Mouse (Mus musculus): Measurements from ENCODE around the gene Pbx3. TPM values are rescaled to one million over a fixed set of nuclear protein-coding genes. Genes with fewer than 3 reads are reported as not detected.
A peak's percentile ranks its signal among the peaks of the same experiment; 100 is the strongest.

Pbx3 gene
- polyA plus RNA-seq (2017; shearing (Covaris generic)), result 1 to 10 TPM in 1 of 2 experiments, under 1 TPM in 1; 0.43 to 1.5 TPM

DNA sequence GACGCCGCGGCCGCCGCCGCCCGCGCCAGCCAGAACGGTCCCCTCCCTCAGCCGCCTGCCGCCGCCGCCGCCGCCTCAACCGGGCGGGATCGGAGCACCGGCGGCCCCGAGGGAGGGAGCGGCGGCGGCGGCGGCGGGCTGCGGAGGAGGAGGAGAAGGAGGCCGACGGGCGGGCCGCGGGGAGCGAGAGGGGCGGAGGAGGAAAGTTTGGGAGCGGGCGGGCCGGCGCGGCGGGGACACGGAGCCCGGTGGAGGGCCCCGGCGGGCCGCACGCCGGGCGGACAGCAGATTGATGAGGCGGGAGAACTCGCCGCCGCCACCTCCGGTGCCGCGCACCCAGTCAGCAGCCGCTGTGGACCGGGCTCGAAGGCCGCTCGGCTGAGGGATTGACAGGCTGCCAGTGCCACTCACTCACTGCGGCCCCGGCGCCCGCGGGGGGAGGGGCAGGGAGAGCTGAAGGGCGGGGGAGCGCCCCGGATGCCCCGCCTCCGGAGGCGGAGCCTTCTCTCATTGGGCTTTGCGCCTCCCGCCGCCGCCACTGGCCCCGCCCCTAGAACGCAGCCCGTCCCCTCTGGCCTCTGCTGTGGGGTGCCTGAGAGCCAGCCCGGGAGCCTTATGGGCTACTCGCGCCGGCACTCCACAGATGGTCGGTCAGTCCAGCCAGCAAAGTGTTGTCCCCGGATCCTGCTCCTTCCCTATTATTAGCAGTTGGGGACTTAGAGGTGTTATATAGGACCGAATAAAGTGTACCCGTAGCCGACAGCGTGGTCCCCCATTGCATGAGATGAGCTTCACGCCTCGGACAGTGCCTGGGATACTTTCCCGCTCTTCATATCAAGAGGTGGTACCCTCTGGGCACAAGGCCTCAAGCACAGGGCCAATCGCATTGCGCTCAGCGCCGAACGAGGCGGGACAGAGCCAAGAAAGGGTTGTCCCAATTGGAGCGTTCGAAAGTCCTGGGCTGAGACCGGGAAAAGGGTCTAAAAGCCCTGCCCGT, at the start of gene Pbx3:
Gene Pbx3, minus strand, starts transcription at position 838 of the 997 bp plus-strand sequence.
- ATAC-seq, result peak; percentile 87

DNA sequence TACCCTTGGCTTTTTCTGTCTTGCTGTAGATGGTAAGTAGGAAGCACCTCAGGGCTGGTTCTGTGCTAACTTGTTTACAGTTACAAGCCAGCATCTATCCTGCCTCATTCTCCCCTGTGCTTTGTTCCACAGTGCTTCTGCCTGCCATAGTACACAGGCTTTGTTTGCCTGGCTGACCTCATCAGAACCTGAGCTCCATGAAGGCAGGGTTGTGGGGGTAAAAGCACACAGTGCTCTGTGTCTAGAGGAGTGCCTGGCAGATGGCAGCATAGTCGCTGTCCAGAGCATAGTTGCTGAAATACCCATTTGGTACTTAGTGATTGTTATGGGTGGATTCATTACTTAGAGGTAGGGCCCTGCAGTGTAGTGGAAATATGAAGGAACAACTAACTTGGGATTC, 47.3 kb upstream of the Pbx3 start:
- ATAC-seq, result no peak

DNA sequence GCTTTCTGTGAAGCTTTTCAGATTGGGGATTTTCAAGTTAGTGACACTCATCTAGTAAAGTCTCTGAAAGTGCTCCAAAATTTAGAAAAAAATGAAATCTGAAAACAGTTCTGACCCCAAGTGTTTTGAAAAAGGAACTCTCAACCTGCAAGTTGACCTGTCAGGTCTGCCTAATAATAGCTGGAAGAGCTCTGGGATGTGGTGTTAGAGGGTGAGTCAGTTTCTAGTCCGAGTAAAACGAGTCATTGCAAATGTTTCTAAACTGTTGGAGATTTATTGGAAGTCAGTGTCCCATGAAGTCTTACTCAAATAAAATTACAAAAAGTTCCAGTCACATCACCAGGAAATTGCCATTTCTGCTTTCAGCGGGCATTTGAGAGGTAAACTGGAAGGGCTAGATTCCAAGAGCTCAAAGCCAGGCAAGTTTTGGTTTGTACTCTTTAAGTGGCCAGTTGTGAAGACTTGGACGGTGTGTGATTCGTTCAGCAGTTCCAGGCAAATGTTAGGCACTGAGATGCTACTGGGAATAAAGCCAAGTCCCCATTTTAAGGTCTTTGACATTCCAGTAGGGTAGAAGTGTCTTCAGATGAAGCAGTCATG, 36.9 kb upstream of the Pbx3 start:
- no peak for ATAC-seq

DNA sequence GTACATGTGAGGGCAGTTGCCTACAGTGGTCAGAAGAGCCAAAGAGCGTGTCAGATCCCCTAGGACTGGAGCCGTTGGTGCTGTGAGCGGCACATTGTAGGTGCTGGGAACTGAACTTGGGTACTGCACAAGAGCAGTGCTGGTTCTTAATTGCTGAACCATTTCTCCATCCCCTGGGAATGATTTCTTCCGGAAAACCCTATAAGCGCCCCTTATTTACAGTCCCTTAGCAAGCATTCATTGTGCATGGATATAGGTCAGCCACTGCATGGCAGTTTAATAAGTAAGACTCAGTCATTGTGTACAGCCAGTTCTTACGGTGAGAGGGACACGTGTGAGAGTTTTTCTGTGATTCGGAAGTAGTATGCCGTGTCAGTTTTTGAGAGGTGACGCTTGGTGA, 35.4 kb upstream of the Pbx3 start:
- ATAC-seq, result no peak

DNA sequence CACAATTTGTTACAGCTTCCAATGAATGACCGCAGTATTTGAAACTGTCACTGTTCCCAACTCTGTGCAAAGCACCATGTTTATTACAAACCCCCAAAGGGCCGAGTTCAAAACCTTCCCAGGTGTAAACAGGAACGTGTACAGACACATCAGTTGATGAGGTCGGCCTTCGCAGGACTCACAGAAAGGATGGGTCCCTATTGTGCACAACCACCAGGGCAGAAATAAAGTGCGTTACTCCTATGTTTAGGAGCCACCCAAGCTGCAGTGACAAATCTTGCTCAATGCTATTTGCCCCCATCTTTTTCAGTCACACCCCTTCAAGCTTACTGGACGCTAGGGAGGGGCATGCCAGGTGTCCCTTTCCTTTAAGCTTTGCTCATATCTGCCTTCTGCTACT, 34.7 kb upstream of the Pbx3 start:
- no peak for ATAC-seq

DNA sequence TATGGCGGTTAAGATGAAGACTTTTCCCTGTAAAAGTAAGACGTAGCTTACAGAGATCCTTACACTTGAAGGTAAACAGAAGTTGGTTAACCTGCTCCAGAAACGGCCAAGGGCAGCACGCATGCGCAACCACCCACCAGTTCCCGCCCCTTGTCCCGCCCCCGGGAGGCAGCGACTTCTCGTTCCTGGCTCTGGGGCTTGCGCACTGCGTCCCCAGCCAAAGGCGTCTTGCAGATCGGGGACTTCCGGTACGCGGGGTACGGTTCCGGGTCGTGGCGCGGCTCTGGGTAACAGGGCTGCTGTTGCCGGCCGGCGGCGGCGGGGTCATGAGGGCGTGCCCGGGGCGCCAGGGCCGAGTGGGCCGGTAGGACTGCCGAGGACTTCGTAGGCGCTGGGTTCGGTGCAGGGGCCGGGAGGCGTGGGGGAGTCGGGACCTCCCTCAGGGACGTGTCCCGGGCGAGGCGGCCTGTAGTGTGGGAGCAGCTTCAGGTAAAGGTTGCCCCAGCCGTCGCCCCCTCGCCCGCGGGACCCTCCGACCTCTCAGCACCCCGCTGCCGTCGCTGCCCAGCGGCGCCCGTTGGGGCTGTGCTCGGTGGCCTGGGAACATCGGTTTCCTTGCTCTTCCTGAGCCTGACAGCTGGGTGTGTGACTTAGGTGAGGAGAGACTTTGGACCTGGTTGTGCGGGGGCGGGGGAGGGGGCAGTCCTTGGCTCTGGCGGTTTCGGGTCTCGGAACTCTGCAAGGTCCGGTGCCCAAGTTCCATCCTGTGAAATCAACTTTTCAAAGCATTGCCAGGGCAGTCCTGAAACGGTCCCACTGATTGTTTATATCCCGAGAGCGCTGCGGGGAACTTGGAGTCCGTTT, 33.9 kb upstream of the Pbx3 start, which contains the start of gene Mapkap1:
Gene Mapkap1, plus strand, starts transcription at position 171 of the 864 bp plus-strand sequence.
- peak; percentile 100 for ATAC-seq

DNA sequence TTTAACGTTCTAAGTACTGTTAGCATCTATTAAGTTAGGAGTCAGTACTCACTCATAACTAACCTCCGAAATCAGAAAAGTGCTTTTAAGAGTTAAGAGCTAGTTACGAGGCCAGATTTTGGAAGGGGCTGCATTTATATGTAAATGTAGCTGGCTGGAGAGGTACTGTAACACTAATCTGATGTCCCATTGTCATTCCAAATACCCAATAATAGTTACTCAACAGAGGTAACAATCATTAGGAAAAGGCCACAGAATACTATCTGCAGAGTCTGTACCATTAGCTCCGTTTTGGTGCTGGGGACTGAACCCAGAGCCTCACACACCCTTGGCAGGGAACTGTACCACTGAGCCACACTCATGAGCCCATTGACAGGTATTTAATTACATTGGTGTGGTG, 26.6 kb upstream of the Pbx3 start:
- no peak for ATAC-seq

DNA sequence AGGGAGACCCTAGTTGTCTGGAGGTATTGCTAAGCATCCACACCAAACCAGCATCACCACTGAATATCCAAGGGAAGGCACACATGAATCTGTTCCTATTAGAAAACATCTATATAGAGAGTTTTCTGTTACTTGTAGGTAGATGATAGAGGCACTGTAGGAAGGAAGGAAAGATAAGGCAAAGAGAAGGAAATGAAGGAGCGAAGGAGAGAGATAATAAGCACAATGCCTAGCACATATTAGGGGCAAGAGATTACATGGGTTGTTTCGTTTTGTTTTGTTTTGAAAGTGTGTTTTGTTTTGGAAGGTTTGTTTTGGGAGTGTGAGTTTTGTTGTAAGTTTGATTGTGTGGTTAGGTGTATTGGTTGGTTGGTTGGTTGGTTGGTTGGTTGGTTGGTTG, 6.0 kb upstream of the Pbx3 start:
- no peak for ATAC-seq

DNA sequence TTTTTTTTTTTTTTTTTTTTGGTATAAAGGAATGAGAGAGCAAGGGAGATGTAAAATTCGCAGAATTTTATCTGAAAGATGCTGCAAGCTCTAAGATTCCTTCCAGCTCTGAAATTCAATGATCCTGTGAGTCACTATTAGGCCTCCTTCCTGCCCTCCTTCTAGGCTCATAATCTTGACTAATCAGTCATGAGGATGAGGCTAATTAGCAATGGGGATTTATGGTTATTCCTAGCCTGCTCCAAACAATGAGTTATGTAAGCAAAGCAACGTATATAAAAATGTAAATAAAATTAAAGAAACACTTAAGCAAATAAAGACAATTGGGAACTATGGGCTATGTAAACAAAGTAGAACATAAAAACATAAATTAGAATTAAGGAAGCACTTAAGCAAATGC, 1.4 kb upstream of the Pbx3 start:
- ATAC-seq, result no peak

DNA sequence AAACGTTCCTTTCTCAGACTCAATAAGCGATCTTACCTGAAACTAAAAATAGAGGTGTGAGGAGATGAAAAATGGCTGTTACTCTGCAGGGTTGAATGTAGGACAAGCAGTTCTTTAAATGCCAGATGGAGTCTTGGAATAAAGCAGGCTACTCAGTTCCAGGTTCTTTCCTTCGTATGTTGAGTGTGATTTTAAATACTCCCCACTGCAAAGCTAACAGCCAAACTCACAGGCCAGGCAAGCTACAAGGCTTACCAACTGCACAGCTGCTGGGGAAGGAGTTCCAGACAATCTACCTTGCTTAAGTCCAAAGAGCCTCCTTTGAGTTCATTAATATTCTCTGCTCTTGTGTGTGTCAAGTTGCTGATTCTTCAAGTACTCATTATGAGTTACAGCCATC, 944 bp upstream of the Pbx3 start:
- ATAC-seq, result no peak

DNA sequence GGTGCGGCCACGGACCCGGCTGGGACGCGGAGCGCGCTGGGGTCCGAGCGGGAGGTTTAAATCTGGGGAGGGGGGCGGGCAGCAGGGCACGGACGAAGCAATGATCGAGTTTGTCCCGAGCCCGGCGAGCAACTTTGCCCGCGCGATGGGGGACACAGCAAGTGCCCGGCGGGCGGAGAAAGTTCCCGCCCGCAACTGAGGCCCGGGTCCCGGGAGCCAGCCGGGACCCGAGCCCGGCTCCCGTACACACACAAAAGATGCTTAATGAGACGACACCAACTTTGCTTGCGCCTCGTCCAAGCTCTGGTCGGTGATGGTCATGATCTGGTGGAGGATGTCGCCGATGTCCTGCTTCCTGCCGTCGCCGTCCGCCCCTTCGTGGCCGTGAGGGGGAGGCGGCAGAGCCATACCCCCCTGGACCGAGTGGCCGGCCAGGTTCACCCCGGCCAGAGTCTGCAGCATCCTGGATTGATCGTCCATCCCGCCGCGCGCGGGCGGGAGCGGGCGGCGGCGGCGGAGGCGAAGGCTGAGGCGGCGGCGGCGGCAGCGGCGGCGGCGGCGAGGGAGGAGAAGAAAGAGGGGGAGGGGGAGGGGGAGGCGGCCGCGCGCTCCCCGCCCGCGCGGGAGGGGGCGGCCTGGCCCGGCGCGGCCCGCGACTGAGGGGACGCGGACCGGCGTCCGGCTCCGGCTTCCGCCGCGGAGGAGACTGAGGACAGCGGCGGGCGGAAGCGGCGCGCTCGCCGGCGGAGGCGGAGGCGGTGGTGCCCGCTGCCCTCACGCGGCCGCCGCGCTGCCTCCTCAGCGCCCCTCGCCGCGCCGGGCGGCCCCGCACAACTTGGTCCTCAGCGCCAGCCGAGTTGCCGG, 1.3 kb downstream of the Pbx3 start:
- ATAC-seq, result peak; percentile 24

DNA sequence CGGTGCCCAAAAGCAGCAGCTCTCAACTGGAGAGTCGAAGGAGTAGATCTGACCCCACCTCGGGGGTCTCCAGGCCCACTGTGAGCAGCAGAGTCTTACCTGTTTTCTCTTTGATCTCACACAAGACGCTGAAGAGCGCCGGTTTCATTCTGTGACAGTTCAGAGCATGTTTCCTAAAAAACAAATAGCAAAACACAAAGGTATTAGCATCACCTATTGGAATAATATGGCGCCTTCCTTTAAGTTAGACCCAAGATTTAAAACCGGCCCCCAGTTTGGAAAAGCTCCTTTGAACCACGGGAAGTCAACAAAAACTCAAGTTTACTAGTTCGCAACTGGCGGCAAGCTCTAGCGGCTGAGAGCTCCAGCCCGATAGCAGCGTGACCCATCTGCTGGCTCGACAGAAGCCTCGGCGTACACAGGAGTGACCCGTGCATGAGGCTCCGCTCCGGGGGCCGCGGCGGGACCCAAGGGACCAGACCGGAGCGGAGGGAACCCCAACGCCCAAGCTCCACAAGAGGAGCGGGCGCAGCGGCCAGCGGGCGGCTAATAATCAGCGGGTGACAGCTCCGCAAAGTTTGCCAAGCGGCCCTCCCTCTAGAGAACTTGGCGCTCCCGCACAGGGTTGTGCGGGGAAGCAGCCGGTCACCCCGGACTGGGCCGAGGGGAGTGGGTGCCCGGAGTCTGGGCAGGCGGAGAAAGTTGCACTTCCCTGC, 2.1 kb downstream of the Pbx3 start:
- no peak for ATAC-seq

DNA sequence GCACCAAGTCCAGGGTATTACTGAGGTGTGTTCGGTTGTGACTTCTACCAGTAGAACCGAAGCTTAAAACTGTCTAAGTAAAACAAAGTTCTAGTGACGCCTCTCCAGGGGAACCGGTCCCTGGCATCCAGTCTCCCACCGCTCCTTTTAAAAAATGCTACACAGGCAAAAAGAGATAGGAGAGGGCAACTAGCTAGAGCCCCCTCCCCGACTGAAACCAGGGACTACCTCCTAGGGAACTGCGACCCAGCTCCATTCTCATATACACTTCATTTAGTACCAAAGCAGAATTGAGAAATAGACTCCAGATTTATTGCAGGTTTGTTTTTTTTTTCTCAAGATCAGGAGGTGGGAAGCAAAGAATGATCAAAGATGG, 2.6 kb downstream of the Pbx3 start:
- ATAC-seq, result no peak

DNA sequence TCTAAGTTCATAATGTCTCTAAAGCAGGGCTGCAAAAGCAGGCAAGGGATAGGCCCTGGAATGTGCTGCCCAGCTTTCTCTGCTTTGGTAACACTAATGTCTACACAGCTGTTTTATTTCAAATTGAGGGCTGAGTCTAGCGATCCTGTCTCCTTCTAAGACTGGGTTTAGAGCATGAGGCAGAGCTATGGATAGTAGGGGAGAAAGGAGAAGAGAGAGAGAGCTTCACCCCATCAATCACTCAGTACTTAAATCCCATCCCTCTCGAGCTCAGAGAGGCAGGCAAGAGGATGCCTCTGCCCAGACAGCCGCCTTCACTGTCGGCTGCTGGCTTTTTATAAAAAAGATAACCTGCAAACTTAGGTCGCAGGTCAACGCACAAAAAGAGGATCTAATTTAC, 4.5 kb downstream of the Pbx3 start:
- no peak for ATAC-seq

DNA sequence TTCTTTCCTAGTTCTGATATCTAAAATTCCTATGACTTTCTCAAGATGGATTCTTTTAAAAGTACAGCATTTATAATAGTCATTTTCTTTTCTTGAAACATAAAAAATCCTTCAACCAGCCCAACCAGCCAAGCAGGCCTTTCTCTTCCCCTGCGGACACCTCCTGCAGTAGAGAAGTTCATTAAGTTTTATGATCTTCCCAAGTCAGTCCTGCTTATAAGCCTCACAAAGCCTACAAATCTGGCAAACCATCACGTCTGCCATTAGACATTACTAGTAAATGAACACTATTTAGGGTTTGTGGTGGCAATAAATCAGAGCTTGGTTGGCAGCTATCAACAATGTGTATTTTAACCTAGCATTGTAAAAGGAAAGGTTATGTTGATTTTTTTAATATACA, 5.9 kb downstream of the Pbx3 start:
- ATAC-seq, result no peak

DNA sequence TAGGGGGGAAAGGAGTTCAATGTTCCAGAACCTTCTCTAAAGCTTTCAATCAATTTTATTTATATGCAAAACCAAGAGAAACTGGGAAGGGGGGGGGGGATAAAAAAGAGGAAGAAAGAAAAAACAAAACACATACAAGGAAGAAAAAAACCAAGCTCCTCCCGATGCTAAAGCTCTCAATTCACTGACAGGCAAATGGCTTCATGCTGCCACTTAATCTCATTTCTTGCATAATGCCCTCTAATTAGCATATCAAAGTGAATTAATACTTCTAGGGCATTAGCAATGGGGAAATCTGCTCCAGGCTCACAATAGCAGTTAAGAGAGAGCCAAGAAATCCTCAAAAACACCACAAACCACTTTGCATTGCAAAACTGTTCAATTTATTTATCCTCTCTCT, 9.3 kb downstream of the Pbx3 start:
- ATAC-seq, result no peak

DNA sequence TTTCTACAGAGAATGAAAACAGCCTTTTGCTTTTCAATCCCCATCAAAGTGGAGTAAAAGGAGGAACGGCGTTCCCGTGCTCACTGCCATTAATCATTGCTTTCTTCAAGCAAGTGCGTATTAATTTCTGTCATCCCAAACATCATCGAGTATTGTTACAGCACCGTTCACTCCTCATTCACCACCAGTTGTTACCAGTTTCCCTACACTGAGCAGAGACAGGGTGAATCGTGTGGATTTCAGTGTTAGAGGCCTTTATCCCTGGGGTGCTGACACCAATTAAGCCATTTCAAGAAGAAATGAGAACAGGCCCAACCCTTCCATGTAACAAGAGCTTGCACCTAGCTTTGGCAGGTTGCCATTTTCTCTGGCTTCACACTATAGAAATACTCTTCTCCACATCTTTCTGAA, 17.1 kb downstream of the Pbx3 start:
- no peak for ATAC-seq

DNA sequence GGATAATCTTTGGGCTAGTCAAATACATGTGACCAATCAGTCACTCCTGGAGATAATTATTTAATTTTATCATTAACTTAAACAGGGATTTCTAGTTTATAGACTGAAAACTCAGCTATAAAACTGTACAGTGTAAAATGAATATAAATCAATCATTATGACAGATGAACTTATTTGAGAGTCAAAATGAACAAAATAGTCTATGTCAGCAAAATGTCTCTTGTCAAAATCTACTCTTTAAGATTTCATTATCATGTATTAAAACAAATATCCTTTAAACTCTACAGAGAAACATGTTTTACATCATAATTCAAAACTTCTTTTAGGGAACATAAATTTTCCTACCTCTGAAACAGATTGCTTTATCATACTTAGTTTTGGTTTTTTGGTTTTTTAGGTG, 20.9 kb downstream of the Pbx3 start:
- no peak for ATAC-seq

DNA sequence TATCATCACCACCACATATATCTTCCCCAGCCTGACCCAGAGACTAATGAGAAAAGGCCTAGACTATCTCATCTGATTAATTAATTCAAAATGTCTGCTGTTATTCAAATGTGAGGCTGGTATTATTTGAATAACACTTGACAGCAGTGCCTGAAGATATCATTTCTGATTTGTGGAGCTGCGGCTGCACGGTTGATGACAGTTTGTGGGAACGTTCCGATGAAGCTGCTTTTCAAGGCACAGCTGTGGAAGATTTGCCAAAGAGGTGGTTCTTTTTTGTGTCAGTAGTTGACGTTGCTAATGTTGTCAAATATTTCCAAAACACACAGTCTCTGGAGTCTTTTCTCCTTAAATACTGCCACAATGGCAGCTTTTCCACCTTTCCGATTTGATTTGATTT, 25.8 kb downstream of the Pbx3 start:
- no peak for ATAC-seq

DNA sequence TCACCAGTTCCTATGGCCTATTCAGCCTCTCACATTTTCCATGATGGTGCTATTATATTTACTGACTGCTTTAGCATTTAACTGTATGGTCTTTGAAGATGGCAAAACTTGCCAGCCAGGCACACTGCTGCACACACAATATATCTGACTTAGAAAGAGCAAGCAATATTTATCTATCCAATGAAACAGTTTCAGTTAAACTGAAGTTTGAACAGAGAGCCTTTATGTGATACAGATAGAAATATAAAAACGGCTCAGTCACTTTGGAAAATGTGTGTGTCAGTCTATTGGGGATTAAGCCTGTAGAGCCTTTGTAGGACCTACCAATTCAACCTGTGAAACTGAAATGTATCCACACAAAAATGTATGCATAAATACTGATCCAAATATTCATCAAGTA, 74.3 kb downstream of the Pbx3 start:
- ATAC-seq, result no peak

DNA sequence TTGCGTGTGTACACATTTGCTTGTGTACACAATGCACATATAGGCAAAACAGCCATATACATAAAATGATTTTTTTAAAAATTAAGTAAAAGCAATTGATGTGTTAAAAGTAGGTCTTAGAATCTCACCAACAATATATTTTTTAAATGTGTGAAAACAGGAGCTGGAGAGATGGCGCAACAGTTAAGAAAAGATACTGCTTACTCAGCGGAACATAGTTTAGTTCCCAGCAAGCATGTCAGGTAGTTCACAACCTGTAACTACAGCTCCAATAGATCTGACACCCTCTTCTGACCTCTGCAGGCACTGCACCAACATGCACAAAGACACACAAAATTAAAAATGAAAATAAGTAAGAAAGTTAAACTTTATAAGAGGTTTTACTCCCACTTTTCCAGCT, 74.7 kb downstream of the Pbx3 start:
- ATAC-seq, result no peak
